Mouse (Mus musculus) bone marrow macrophage, adult 2 months (primary cell): ENCODE data around the gene Akr1c19. TPM values are rescaled to one million over a fixed set of nuclear protein-coding genes. Genes with fewer than 3 reads are reported as not detected.

Experiments
- H3K27ac ChIP-seq: 2 replicates; pipeline ENCODE4 v1.5.1; 2012; ENCODE audit warnings: low read depth, low read length; ENCODE audit not compliant: insufficient read depth
- H3K4me1 ChIP-seq: 2 replicates; pipeline ENCODE4 v1.6.1; 2012; ENCODE audit warnings: low read length; ENCODE audit not compliant: control insufficient read depth, insufficient read depth
- H3K4me3 ChIP-seq: 2 replicates; pipeline ENCODE4 v1.5.1; 2012; ENCODE audit warnings: mild to moderate bottlenecking, low read length, moderate library complexity; ENCODE audit not compliant: insufficient read depth
- CTCF ChIP-seq: IDR thresholded peaks from 2 replicates; pipeline ENCODE4 v1.5.1; 2012; ENCODE audit warnings: low read depth, mild to moderate bottlenecking, low read length, moderate library complexity
- POLR2A ChIP-seq: IDR thresholded peaks from 2 replicates; pipeline ENCODE4 v1.6.1; 2012; ENCODE audit warnings: mild to moderate bottlenecking, low read depth, low read length, borderline replicate concordance
- polyA plus RNA-seq: library from polyadenylated mRNA; stranded (reverse); fragments of >200 nt; gene quantifications from 2 replicates; pipeline ENCODE4 v1.2.4, GENCODE M21; 2012; ENCODE audit not compliant: missing spikeins, insufficient read depth, insufficient read length

The Akr1c19 gene
- polyA plus RNA-seq, 1 experiment, result not detected

DNA sequence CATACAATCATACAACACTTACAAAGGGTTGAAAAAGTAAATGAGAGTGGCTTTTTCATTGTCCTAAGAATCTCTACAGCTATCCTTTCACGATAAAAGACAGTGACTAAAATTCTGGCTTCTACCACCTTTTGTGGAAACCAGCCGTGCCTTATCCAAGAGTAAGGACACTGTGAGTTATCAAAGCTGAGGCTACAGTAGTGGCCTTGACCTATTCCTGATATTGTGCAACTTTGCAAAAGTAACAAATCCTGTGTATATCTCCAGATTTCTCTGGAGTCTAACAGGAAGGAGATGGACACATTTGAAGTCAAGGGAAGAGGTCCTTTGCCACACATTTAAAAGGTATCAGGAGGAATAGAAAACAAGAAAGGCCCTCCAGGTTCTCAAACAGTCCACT, 49.0 kb downstream of the Akr1c19 start:
- no peak for TF ChIP-seq CTCF
- no peak for TF ChIP-seq POLR2A
- H3K4me1 ChIP-seq, result no peaks in the 10 kb centered on the region
- no peak overlapping the region for H3K4me3 ChIP-seq
- H3K27ac ChIP-seq, result no peak overlapping the region

- no peak within 1 kb of the TSS for H3K4me3 ChIP-seq
- H3K27ac ChIP-seq, result no peak within 1 kb of the TSS
- TF ChIP-seq CTCF (no peak), POLR2A (no peak)
- no peaks in the 10 kb centered on the region for H3K4me1 ChIP-seq
These were observed 50.8 kb downstream of the Akr1c19 start, which contains the start of gene Akr1c12 for GRCm38 (mm10) chr13:4279284-4279683. Akr1c12 (minus strand) TSS chr13:4279433.

GRCm38 (mm10) chr13:4281471-4282412, 53.2 kb downstream of the Akr1c19 start:
- Histone ChIP-seq H3K27ac (no peak overlapping the region), H3K4me3 (no peak overlapping the region), H3K4me1 (no peaks in the 10 kb centered on the region)
- TF ChIP-seq CTCF (no peak), POLR2A (no peak)

- TF ChIP-seq CTCF (no peak), POLR2A (no peak)
- H3K4me3 ChIP-seq, result no peak overlapping the region
- H3K4me1 ChIP-seq, result no peaks in the 10 kb centered on the region
- no peak overlapping the region for H3K27ac ChIP-seq
These were observed 68.5 kb downstream of the Akr1c19 start for GRCm38 (mm10) chr13:4296991-4297390.

Other genes starting within 250 kb of the Akr1c19 start
- not detected in 2 replicates for gene Akr1c14, start 179.7 kb upstream of the Akr1c19 start, polyA plus RNA-seq
- gene Akr1c18, start 78.0 kb upstream of the Akr1c19 start, polyA plus RNA-seq, result not detected in 2 replicates
- 47.6 and 49.0 TPM in 2 replicates for gene Akr1c13, start 37.5 kb upstream of the Akr1c19 start, polyA plus RNA-seq
- gene Akr1c12, start 50.7 kb downstream of the Akr1c19 start, polyA plus RNA-seq, result 6.1 and 7.4 TPM in 2 replicates
- gene Akr1c6, start 205.6 kb downstream of the Akr1c19 start, polyA plus RNA-seq, result not detected in 2 replicates